ENCODE assay signal across 10 mouse cellular contexts in the genomic region with DNA sequence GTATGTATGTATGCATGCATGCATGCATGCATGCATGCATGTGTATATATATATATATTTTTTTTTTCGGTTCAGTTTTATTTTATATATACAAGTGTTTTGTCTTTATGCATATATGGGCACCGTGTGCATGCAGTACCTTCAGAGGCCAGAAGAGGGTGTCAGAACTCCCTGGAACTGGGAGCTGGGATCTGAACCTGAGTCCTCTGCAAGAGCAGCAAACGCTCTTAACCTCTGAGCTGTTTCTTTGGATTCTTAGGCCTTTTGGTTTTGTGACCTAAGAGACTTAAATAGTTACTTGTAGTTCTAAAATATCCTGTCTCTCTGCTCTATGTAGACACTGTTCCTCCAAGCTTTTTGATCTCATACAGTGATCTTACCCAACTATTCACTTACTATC. TPM values are rescaled to one million over a fixed set of nuclear protein-coding genes. Genes with fewer than 3 reads are reported as not detected.
A peak's percentile ranks its signal among the peaks of the same experiment; 100 is the strongest.
DNase-seq lines count a peak whose midpoint lies in the region; ATAC-seq and TF ChIP-seq lines count a peak whose summit lies in the region.
"Had no signal": no experiment of that assay in that cellular context is flagged by ENCODE, and none has a peak within 500 bp of the region (broad histone marks: within the 10 kb centered on the region; RNA-seq: fewer than 3 reads in every experiment).

No protein-coding gene starts in this region.

- peaks cover 17% of the 10 kb centered on the region for H3K36me3 ChIP-seq in heart, embryonic 13.5 days
- no peaks in the 10 kb centered on the region for H3K36me3 ChIP-seq in testis, adult 2 months (ENCODE audit: control insufficient read depth, insufficient read depth, low read length)
- no peaks in the 10 kb centered on the region for H3K36me3 ChIP-seq in lung, postnatal 0 days (ENCODE audit: insufficient read depth, low read length)

- no peak for DNase-seq in heart, adult 9 months (ENCODE audit: low spot score in 2 of 2)
- DNase-seq in testis, postnatal 14 days (ENCODE audit: low spot score) = no peak
- DNase-seq in cerebellum, postnatal 36 days = peak; percentile 38 to 50
- peak; percentile 60 for DNase-seq in lung, postnatal 0 days (ENCODE audit: low spot score)
- no peak for DNase-seq in frontal cortex, postnatal 36 days (ENCODE audit: low spot score in 2 of 2)

- no peaks in the 10 kb centered on the region for H3K9me3 ChIP-seq in heart, embryonic 13.5 days
- no peaks in the 10 kb centered on the region for H3K9me3 ChIP-seq in lung, postnatal 0 days (ENCODE audit: low read length)
- H3K9me3 ChIP-seq: embryonic facial prominence, embryonic 12.5 days; limb, embryonic 15.5 days had no signal

- H3K4me2 ChIP-seq in heart, embryonic 13.5 days = no peak overlapping the region
- H3K4me2 ChIP-seq in lung, postnatal 0 days (replicated peaks; ENCODE audit: low read depth, low read length) = no peak overlapping the region
- H3K4me2 ChIP-seq: embryonic facial prominence, embryonic 12.5 days; limb, embryonic 15.5 days had no signal

- WGBS in heart, embryonic 13.5 days = 63% methylated on average over 3 of the region's 3 CpGs
- 56% methylated on average over 3 of the region's 3 CpGs for WGBS in lung, postnatal 0 days

- no peak overlapping the region for H3K4me3 ChIP-seq in heart, embryonic 13.5 days
- H3K4me3 ChIP-seq in testis, adult 2 months (ENCODE audit: control insufficient read depth, low read depth, low read length) = no peak overlapping the region
- H3K4me3 ChIP-seq in lung, postnatal 0 days (ENCODE audit: low read depth, low read length) = no peak overlapping the region
- H3K4me3 ChIP-seq: embryonic facial prominence, embryonic 12.5 days; limb, embryonic 15.5 days had no signal

- TF ChIP-seq POLR2A in testis, adult 2 months (IDR thresholded peaks at IDR 0.05; ENCODE audit: control insufficient read depth, low read depth, low read length) = no peak

- H3K27me3 ChIP-seq in heart, embryonic 13.5 days (replicated peaks) = no peaks in the 10 kb centered on the region
- no peaks in the 10 kb centered on the region for H3K27me3 ChIP-seq in testis, adult 2 months (ENCODE audit: control insufficient read depth, insufficient read depth, low read length)
- H3K27me3 ChIP-seq in lung, postnatal 0 days (replicated peaks; ENCODE audit: insufficient read depth, low read length) = no peaks in the 10 kb centered on the region
- H3K27me3 ChIP-seq: embryonic facial prominence, embryonic 12.5 days; limb, embryonic 15.5 days had no signal

- ATAC-seq in heart, embryonic 13.5 days (ENCODE audit: extremely low read depth, insufficient number of reproducible peaks, low FRiP score, low TSS enrichment) = no peak
- ATAC-seq in lung, postnatal 0 days = no peak
- no peak for ATAC-seq in megakaryocyte-erythroid progenitor cell, adult 5-6 weeks (replicated peaks; ENCODE audit: low FRiP score, low TSS enrichment, poor library complexity, severe bottlenecking)

- H3K4me1 ChIP-seq in heart, embryonic 13.5 days = peaks cover 29% of the 10 kb centered on the region
- H3K4me1 ChIP-seq in testis, adult 2 months (ENCODE audit: control insufficient read depth, insufficient read depth, low read length) = no peaks in the 10 kb centered on the region
- H3K4me1 ChIP-seq in lung, postnatal 0 days (ENCODE audit: insufficient read depth, low read depth, low read length) = peaks cover 3% of the 10 kb centered on the region; the same call in 1 of the 2 replicates

- H3K9ac ChIP-seq in heart, embryonic 13.5 days = no peak overlapping the region
- H3K9ac ChIP-seq in lung, postnatal 0 days (replicated peaks; ENCODE audit: low read depth) = no peak overlapping the region
- H3K9ac ChIP-seq: embryonic facial prominence, embryonic 12.5 days; limb, embryonic 15.5 days had no signal

- peak; percentile 47; the same call in 1 of the 2 replicates for TF ChIP-seq CTCF in testis, adult 2 months (IDR thresholded peaks at IDR 0.05; ENCODE audit: control insufficient read depth, insufficient read depth, insufficient replicate concordance, low read depth, low read length)
- peak; percentile 78 for TF ChIP-seq CTCF in lung, postnatal 0 days (IDR thresholded peaks at IDR 0.05)

- peak overlapping the region; percentile 85; the same call in 1 of the 2 replicates for H3K27ac ChIP-seq in heart, embryonic 13.5 days (replicated peaks)
- H3K27ac ChIP-seq in testis, adult 2 months (ENCODE audit: control insufficient read depth, insufficient read depth, low read depth, low read length) = no peak overlapping the region
- no peak overlapping the region for H3K27ac ChIP-seq in lung, postnatal 0 days (ENCODE audit: low read length)

- no peak for TF ChIP-seq EP300 in lung, postnatal 0 days (IDR thresholded peaks at IDR 0.05)

RNA-seq across cellular contexts. Expression of a gene that starts 11.6 kb away (rescaled TPM):
- 163 and 178 TPM in 2 replicates for polyA plus RNA-seq in heart, embryonic 13.5 days (2015; fragmentation: Nextera tagmentation; extraction: Ambion mirVana)
- 51.6 and 56.8 TPM in 2 replicates for polyA plus RNA-seq in testis, adult 2 months (2012; rRNA removed)
- 162 and 163 TPM in 2 replicates for polyA plus RNA-seq in lung, postnatal 0 days (2015; fragmentation: Nextera tagmentation; extraction: Ambion mirVana)
- total RNA-seq in megakaryocyte-erythroid progenitor cell, adult 5-6 weeks (2014; fragmentation: Nextera tagmentation) = 218 and 249 TPM in 2 replicates
- total RNA-seq in megakaryocyte-erythroid progenitor cell, adult 5-6 weeks (2017) = 53.9 and 91.2 TPM in 2 replicates

RNA-seq across cellular contexts. Expression of a gene that starts 25.9 kb away (rescaled TPM):
- polyA plus RNA-seq in heart, embryonic 13.5 days (2015; fragmentation: Nextera tagmentation; extraction: Ambion mirVana) = 7.2 and 8.2 TPM in 2 replicates
- 8.9 and 10.6 TPM in 2 replicates for polyA plus RNA-seq in testis, adult 2 months (2012; rRNA removed)
- polyA plus RNA-seq in lung, postnatal 0 days (2015; fragmentation: Nextera tagmentation; extraction: Ambion mirVana) = 10.5 and 11.2 TPM in 2 replicates
- total RNA-seq in megakaryocyte-erythroid progenitor cell, adult 5-6 weeks (2014; fragmentation: Nextera tagmentation) = 145 and 147 TPM in 2 replicates
- total RNA-seq in megakaryocyte-erythroid progenitor cell, adult 5-6 weeks (2017) = 124 and 142 TPM in 2 replicates

RNA-seq across cellular contexts. Expression of a gene that starts 26.3 kb away (rescaled TPM):
- polyA plus RNA-seq in heart, embryonic 13.5 days (2015; fragmentation: Nextera tagmentation; extraction: Ambion mirVana) = 0.28 and 0.36 TPM in 2 replicates
- polyA plus RNA-seq in testis, adult 2 months (2012; rRNA removed) = 0.24 and 0.43 TPM in 2 replicates
- polyA plus RNA-seq in lung, postnatal 0 days (2015; fragmentation: Nextera tagmentation; extraction: Ambion mirVana) = 0.67 and 2.2 TPM in 2 replicates
- 0.49 TPM in 1 of 2 replicates, not detected in the other for total RNA-seq in megakaryocyte-erythroid progenitor cell, adult 5-6 weeks (2014; fragmentation: Nextera tagmentation)
- total RNA-seq in megakaryocyte-erythroid progenitor cell, adult 5-6 weeks (2017) = 0.34 and 1.3 TPM in 2 replicates

RNA-seq across cellular contexts. Expression of a gene that starts 43.8 kb away (rescaled TPM):
- polyA plus RNA-seq in heart, embryonic 13.5 days (2015; fragmentation: Nextera tagmentation; extraction: Ambion mirVana) = 500 and 519 TPM in 2 replicates
- 43.2 and 53.3 TPM in 2 replicates for polyA plus RNA-seq in testis, adult 2 months (2012; rRNA removed)
- 200 and 211 TPM in 2 replicates for polyA plus RNA-seq in lung, postnatal 0 days (2015; fragmentation: Nextera tagmentation; extraction: Ambion mirVana)
- 845 and 937 TPM in 2 replicates for total RNA-seq in megakaryocyte-erythroid progenitor cell, adult 5-6 weeks (2014; fragmentation: Nextera tagmentation)
- 2,161 and 2,727 TPM in 2 replicates for total RNA-seq in megakaryocyte-erythroid progenitor cell, adult 5-6 weeks (2017)

RNA-seq across cellular contexts. Expression of a gene that starts 44.5 kb away (rescaled TPM):
- polyA plus RNA-seq in heart, embryonic 13.5 days (2015; fragmentation: Nextera tagmentation; extraction: Ambion mirVana) = 91.9 and 97.2 TPM in 2 replicates
- polyA plus RNA-seq in testis, adult 2 months (2012; rRNA removed) = 11.8 and 15.7 TPM in 2 replicates
- polyA plus RNA-seq in lung, postnatal 0 days (2015; fragmentation: Nextera tagmentation; extraction: Ambion mirVana) = 27.8 and 29.4 TPM in 2 replicates
- 151 and 165 TPM in 2 replicates for total RNA-seq in megakaryocyte-erythroid progenitor cell, adult 5-6 weeks (2014; fragmentation: Nextera tagmentation)
- 183 and 300 TPM in 2 replicates for total RNA-seq in megakaryocyte-erythroid progenitor cell, adult 5-6 weeks (2017)

Comparison
In these comparisons a context has a peak if more than half of its experiments do, and no peak if none do; other contexts are left out.
1. DNase-seq: peak in cerebellum, postnatal 36 days (2 of 2) and lung, postnatal 0 days (single experiment); none in heart, adult 9 months (0 of 2), testis, postnatal 14 days (single experiment) and frontal cortex, postnatal 36 days (0 of 2).